Mouse (Mus musculus) heart, embryonic 13.5 days (tissue): ENCODE measurements around the gene Alg12. TPM values are rescaled to one million over a fixed set of nuclear protein-coding genes. Genes with fewer than 3 reads are reported as not detected.
"Not testable (repeated sequence)": the region's sequence is repeated elsewhere in the genome, so short reads cannot be mapped to it uniquely, and the experiment has no call there.

Experiments
- ATAC-seq: fragments of 200-750 bp; cut with Nextera tagmentation; 2 replicates; pipeline ENCODE4 v1.8.0; 2017; ENCODE audit warnings: moderate TSS enrichment; ENCODE audit not compliant: insufficient number of reproducible peaks, low FRiP score, low TSS enrichment; ENCODE audit errors: extremely low read depth
- H3K27ac ChIP-seq: fragments of 300-500 bp; sonication (generic); replicated peaks from 2 replicates; pipeline ENCODE4 v1.5.1; 2015; ENCODE audit warnings: moderate library complexity, mild to moderate bottlenecking, inconsistent platforms
- H3K27me3 ChIP-seq: fragments of 300-500 bp; sonication (generic); replicated peaks from 2 replicates; pipeline ENCODE4 v1.6.1; 2015; ENCODE audit warnings: mild to moderate bottlenecking, inconsistent platforms
- H3K36me3 ChIP-seq: fragments of 300-500 bp; sonication (generic); 2 replicates; pipeline ENCODE4 v1.6.1; 2015; ENCODE audit warnings: mild to moderate bottlenecking, inconsistent platforms
- H3K4me1 ChIP-seq: fragments of 300-500 bp; sonication (generic); 2 replicates; pipeline ENCODE4 v1.6.1; 2015; ENCODE audit warnings: inconsistent platforms
- H3K4me2 ChIP-seq: fragments of 300-500 bp; sonication (generic); 2 replicates; pipeline ENCODE4 v1.6.1; 2015; ENCODE audit warnings: inconsistent platforms, mild to moderate bottlenecking, moderate library complexity
- H3K4me3 ChIP-seq: fragments of 300-500 bp; sonication (generic); 2 replicates; pipeline ENCODE4 v1.5.1; 2015; ENCODE audit warnings: moderate library complexity, mild to moderate bottlenecking, inconsistent platforms
- H3K9ac ChIP-seq: fragments of 300-500 bp; sonication (generic); 2 replicates; pipeline ENCODE4 v1.6.1; 2015; ENCODE audit warnings: inconsistent platforms, mild to moderate bottlenecking, moderate library complexity
- H3K9me3 ChIP-seq: fragments of 300-500 bp; sonication (generic); 2 replicates; pipeline ENCODE4 v1.6.1; 2016; ENCODE audit warnings: inconsistent platforms
- WGBS: fragments of 180-500 bp; shearing (Covaris S2); methylation state at CpG from one replicate; pipeline ENCODE4 v1.1.7; 2015; ENCODE audit warnings: mixed read lengths; 5-methylcytosine and 5-hydroxymethylcytosine counted together
- polyA plus RNA-seq: library from polyadenylated mRNA; unstranded; fragments of >200 nt; fragmentation: Nextera tagmentation; extraction: Ambion mirVana; gene quantifications from 2 replicates; pipeline ENCODE4 v1.2.1, GENCODE M21; 2015

Gene Alg12
- polyA plus RNA-seq, 1 experiment from 2014 or later = 8.9 TPM

DNA sequence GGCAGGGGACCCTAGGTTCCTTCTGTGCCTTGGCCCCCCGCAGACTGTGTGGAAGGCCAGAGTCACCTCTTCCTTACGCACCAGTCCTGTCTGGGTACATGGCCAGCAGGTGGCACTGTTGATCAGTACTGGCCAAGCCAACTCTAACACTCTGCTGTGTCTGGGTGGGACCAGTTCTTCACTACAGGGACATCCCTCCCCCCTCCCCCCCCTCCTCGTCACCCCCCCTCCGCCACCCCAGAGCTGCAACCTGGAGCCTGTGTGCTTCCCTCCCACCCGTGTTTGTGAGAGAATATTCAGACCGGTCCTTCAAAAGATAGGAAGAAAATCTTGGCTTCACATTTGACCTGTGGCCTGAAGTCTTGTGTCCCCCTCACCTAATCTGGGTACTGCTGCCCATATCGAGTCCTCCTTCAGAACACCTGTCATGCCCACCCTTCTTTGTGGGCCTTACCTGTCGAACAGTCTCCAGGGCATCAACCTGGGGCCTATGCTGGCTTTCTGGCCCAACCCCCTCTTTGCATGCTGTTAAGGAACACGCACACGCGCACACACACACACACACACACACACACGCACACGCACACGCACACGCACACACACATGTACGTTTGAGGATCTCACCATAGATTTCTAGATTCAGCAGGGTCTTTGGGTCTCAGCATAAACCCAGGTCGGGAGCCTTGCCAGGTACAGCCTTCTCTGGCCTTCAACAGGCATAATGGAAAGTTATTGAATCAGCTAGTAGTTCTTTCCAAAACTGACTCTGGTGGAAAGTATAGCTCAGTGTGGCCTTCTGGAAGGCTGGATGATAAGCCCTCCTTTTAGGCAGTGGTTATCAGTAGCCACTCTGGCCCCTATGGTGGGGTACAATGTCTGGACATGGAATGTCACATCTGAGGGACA is 9.9 kb upstream of the Alg12 start:
- Histone ChIP-seq H3K27me3 (no peaks in the 10 kb centered on the region), H3K4me3 (no peak overlapping the region), H3K4me2 (no peak overlapping the region), H3K36me3 (peaks cover 28% of the 10 kb centered on the region), H3K9ac (peak overlapping the region; percentile 11; the same call in 1 of the 2 replicates), H3K4me1 (peaks cover 47% of the 10 kb centered on the region), H3K27ac (0 out of 2 replicates have a peak overlapping the region, but pooled peaks have one; percentile 39), H3K9me3 (no peaks in the 10 kb centered on the region)
- 52% methylated on average over 17 of the region's 17 CpGs for WGBS
- ATAC-seq = peak; percentile 64; the same call in 1 of the 2 replicates

DNA sequence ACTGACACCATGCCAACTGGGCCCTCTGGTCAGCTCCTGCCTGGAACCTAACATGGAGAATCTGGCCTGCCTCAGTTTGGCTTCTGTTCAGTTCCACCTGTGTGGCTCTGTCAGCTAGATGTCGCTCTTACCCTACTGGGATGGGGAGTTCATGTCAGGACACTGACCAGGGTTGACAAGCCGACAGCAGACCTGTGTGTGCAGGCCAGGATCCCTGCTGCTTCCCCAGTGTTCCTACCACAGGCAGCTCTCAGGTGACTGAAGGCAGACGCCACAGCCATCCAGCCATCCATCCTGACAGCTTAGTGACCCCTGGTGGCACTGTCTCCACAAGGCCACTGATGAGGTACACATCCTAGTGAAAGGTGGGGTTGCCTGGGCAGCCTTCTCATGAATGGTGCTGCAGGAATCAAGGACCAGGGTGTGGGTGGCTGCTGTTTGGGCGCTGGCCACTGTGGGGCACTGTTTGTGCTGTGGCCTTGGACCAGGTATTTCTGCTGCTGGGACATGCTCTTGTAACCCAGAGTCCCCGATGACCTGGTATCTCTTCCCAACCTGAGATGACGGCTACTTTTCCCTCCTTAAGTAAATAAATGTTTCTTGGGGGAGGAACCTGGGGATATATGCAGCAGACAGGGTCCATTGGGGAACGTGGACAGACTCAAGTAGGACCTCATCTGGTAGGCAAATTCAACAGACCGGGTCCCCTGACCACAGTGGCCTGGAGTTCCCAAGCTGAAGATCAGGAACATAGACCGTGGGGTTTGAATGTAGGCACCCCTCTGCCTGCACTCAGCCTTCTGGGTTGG is 9.1 kb upstream of the Alg12 start:
- H3K4me3 ChIP-seq = no peak overlapping the region
- H3K9ac ChIP-seq = 0 out of 2 replicates have a peak overlapping the region, but pooled peaks have one; percentile 8
- peaks cover 36% of the 10 kb centered on the region for H3K36me3 ChIP-seq
- whole genome bisulfite sequencing = 19% methylated on average over 9 of the region's 9 CpGs
- H3K27me3 ChIP-seq = no peaks in the 10 kb centered on the region
- H3K4me1 ChIP-seq = peaks cover 47% of the 10 kb centered on the region
- H3K9me3 ChIP-seq = no peaks in the 10 kb centered on the region
- no peak overlapping the region for H3K4me2 ChIP-seq
- no peak for ATAC-seq
- H3K27ac ChIP-seq = no peak overlapping the region

DNA sequence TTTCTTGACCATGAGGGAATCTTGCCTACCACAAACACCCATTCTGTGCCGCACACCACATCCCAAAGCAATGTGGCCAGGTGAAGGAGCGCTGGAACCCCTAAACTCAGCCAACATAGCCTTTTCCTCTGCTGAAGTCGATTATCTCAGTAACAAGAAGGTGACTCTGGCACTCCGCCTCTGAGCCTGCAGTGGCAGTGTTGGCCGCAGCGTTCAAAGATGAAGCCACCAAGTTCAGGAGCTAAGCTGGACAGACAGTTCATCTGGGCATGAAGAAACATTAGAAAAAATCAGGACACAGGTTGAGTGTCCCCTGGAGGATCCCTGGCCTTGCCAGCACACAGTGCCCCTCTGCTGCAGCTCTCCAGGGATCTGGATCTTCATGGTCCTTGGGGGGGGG is 8.3 kb upstream of the Alg12 start:
- Histone ChIP-seq H3K9ac (no peak overlapping the region), H3K4me3 (no peak overlapping the region), H3K4me1 (peaks cover 41% of the 10 kb centered on the region), H3K27me3 (no peaks in the 10 kb centered on the region), H3K9me3 (no peaks in the 10 kb centered on the region), H3K27ac (no peak overlapping the region), H3K4me2 (no peak overlapping the region), H3K36me3 (peaks cover 44% of the 10 kb centered on the region)
- ATAC-seq = no peak
- 87% methylated on average over 6 of the region's 6 CpGs for WGBS

DNA sequence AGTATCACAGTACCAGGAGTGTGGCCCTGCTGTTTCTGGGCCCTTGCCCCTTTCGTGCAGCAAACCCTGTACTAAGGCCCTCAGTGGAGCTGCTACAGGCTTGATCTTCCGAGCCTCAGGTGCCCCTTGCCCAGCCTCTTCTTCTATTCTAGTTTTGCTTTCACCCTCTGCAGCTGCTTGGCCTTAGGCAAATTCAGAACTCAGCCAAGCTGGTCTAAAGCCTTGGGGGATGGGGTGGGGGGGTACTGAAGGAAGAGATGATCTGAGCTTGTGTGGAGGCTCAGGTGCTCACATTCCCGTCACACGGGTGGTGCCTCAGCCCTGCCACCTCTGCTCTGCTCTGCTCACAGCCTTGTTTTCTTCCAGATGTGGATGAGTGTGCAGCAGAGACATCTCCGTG is 4.3 kb upstream of the Alg12 start:
- no peak for ATAC-seq
- H3K27me3 ChIP-seq = no peaks in the 10 kb centered on the region
- no peak overlapping the region for H3K4me2 ChIP-seq
- no peak overlapping the region for H3K9ac ChIP-seq
- peaks cover 16% of the 10 kb centered on the region for H3K4me1 ChIP-seq
- H3K4me3 ChIP-seq = no peak overlapping the region
- no peaks in the 10 kb centered on the region for H3K9me3 ChIP-seq
- WGBS = 90% methylated on average over 5 of the region's 5 CpGs
- peaks cover 58% of the 10 kb centered on the region for H3K36me3 ChIP-seq
- H3K27ac ChIP-seq = no peak overlapping the region

DNA sequence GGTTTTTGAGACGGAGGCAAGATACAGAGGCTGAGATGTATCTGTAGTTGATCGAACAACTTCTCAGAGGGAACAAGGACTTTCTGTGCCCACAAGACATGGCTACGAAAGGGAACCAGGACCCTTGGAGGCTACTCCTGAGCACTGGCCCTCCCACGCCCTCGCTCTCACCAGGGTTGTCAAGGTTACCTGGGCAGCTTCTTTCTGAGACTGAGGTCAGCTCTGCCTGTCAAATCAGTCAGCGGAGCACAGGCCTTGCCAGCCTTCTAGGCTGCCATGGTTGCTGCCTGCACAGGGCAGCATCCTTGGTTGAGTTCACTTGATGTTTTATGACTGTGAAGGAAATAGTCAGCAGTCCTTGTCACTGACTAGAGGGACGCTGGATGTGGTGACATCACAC is 3.4 kb upstream of the Alg12 start:
- no peaks in the 10 kb centered on the region for H3K27me3 ChIP-seq
- no peak overlapping the region for H3K4me3 ChIP-seq
- 86% methylated on average over 7 of the region's 7 CpGs for WGBS
- H3K36me3 ChIP-seq = peaks cover 59% of the 10 kb centered on the region
- peaks cover 19% of the 10 kb centered on the region for H3K4me1 ChIP-seq
- no peak overlapping the region for H3K9ac ChIP-seq
- H3K4me2 ChIP-seq = no peak overlapping the region
- H3K9me3 ChIP-seq = no peaks in the 10 kb centered on the region
- no peak overlapping the region for H3K27ac ChIP-seq
- ATAC-seq = no peak

DNA sequence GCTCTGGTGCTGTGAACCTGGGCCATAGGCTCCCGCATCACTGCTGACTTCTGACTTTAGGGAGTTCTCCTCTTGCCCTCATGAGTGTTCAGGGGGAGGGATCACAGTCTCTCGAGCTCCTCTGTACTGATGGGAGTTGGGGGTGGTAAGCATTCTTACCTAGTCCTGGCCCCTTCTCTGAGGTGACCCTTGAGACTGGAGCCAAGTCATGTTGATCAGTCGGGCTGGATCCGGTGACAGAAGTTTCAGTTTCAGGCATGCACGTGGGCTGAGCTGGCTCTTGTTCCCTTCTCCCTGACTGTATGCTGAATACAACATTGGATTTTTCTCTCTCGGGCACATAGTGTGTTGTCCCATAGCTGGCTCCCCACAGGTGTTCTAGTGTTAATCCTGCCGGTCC is 2.3 kb upstream of the Alg12 start:
- no peaks in the 10 kb centered on the region for H3K27me3 ChIP-seq
- no peak overlapping the region for H3K9ac ChIP-seq
- no peak overlapping the region for H3K27ac ChIP-seq
- H3K4me1 ChIP-seq = peaks cover 19% of the 10 kb centered on the region
- peaks cover 58% of the 10 kb centered on the region for H3K36me3 ChIP-seq
- no peak for ATAC-seq
- 79% methylated on average over 7 of the region's 7 CpGs for WGBS
- no peak overlapping the region for H3K4me3 ChIP-seq
- H3K9me3 ChIP-seq = no peaks in the 10 kb centered on the region
- H3K4me2 ChIP-seq = no peak overlapping the region

DNA sequence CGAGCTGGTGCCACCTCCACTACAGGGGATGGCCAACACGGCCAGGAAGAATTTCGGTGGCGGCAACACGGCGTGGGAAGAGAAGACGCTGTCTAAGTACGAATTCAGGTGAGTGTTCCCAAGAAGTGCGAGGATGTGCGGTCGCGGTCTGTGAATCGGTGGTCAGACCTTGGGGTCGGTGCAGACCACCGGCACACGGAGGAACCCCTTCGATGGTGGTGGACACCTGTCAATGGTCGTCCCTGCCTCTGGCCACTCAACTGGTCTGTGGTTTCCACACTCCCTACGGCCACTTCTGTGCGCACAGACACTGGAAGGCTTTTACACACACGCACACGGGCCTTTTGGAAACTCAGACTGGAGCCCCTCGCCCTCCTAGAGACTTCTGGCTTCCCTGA is 787 bp upstream of the Alg12 start:
- Histone ChIP-seq H3K36me3 (peaks cover 58% of the 10 kb centered on the region), H3K27ac (no peak overlapping the region), H3K9me3 (no peaks in the 10 kb centered on the region), H3K27me3 (no peaks in the 10 kb centered on the region), H3K4me3 (peak overlapping the region; percentile 86), H3K4me2 (peak overlapping the region; percentile 96), H3K9ac (peak overlapping the region; percentile 93), H3K4me1 (peaks cover 19% of the 10 kb centered on the region)
- WGBS = under 1% methylated on average over 23 of the region's 23 CpGs
- ATAC-seq = no peak

DNA sequence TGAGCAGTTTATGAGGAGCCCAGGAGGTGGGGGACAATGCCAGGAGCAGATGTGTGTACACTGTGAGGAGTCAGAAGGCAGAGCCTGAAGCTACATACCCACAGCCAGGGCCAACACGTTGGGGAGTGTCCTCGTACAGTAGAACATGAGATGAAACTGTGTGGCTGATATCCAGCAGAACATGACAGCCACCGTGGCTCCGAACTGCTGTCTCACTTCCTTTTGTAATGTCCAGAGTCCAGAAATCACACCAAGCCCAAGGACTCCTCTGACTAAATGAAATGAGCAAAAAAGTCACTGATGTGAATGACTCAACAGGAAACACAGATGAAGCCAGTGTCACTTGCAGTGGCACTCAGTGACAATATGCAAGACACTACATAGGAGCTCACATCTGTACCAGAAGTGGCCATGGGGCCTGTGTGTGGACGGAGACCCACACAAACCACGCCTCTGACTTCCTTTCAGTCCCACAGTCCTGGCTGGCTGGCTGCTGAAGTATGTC is 3.9 kb downstream of the Alg12 start:
- Histone ChIP-seq H3K9ac (no peak overlapping the region), H3K27ac (no peak overlapping the region), H3K4me2 (no peak overlapping the region), H3K4me3 (no peak overlapping the region), H3K36me3 (peaks cover 61% of the 10 kb centered on the region), H3K4me1 (peaks cover 11% of the 10 kb centered on the region), H3K27me3 (no peaks in the 10 kb centered on the region), H3K9me3 (no peaks in the 10 kb centered on the region)
- ATAC-seq = no peak
- WGBS = 85% methylated on average over 6 of the region's 6 CpGs

DNA sequence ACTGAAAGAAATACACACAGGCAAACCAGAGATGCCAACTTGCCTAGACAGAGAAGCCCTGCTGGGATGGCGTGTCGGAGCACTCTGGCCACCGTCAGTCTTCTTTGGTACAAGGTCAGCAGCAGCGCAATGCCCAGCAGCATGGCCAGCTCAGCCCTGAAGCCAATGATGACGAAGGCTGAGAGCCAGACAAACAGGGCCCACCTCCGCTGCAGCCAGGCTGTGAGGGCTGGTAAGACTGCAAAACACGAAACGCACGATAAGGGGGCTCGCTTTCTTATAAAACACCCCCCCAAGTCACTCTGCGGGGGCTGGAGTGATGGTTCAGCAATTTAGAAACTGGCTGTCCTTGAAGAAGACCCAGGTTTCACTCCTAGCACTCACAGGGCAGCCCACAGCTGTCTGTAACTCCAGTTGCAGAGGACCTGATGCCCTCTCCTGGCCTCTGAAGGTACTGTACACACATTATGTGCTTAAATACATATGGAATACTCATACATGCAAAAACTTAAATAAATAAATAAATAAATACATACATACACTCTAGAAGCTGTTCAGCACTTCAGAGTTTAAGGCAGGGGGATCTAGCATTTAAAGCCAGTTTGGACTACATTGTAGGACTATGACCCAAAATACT is 4.6 kb downstream of the Alg12 start:
- 92% methylated on average over 11 of the region's 11 CpGs for WGBS
- H3K4me3 ChIP-seq = no peak overlapping the region
- H3K9ac ChIP-seq = no peak overlapping the region
- peaks cover 6% of the 10 kb centered on the region for H3K4me1 ChIP-seq
- H3K27ac ChIP-seq = no peak overlapping the region
- no peak overlapping the region for H3K4me2 ChIP-seq
- ATAC-seq = no peak
- H3K9me3 ChIP-seq = no peaks in the 10 kb centered on the region
- peaks cover 68% of the 10 kb centered on the region for H3K36me3 ChIP-seq
- no peaks in the 10 kb centered on the region for H3K27me3 ChIP-seq

DNA sequence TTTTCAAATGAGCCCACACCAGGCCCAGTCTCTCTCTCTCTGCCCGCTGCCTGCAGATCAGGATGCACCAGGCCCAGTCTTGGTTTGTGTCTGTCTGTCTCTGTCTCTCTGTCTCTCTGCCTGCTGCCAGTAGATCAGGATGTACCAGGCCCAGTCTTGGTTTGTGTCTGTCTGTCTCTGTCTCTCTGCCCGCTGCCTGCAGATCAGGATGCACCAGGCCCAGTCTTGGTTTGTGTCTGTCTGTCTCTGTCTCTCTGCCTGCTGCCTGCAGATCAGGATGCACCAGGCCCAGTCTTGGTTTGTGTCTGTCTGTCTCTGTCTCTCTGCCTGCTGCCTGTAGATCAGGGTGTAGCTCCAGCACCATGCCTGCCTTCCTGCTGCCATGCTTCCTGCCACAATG is 5.2 kb downstream of the Alg12 start:
- not testable (repeated sequence) for H3K4me1 ChIP-seq, H3K9ac ChIP-seq, H3K27me3 ChIP-seq, H3K4me2 ChIP-seq, H3K27ac ChIP-seq, H3K9me3 ChIP-seq, H3K4me3 ChIP-seq, ATAC-seq
- H3K36me3 ChIP-seq = peaks cover 75% of the 10 kb centered on the region
- 90% methylated on average over 2 of the region's 2 CpGs for WGBS

DNA sequence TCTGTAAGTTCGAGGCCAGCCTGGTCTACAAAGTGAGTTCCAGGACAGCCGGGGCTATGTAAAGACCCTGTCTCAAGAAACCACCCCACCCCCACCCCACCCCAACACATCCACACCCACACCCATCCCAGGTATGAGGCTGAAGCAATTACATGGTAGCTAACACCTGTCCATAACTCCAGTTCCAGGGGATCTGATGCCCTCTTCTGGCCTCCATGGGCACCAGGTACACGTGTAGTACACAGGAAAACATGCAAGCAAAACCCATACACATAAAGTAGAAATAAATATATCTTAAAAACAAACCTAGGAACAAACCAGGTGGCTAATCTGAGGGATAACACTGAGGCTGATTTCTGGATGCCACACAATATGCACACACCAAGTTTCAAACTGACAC is 5.9 kb downstream of the Alg12 start:
- no peak for ATAC-seq
- no peaks in the 10 kb centered on the region for H3K9me3 ChIP-seq
- WGBS = 85% methylated on average over 3 of the region's 3 CpGs
- no peak overlapping the region for H3K4me3 ChIP-seq
- H3K9ac ChIP-seq = no peak overlapping the region
- H3K4me2 ChIP-seq = no peak overlapping the region
- H3K4me1 ChIP-seq = peaks cover 2% of the 10 kb centered on the region
- peaks cover 81% of the 10 kb centered on the region for H3K36me3 ChIP-seq
- H3K27ac ChIP-seq = no peak overlapping the region
- H3K27me3 ChIP-seq = no peaks in the 10 kb centered on the region
